13 mouse cellular contexts compared by ENCODE assay signal in genomic region chr9:78168864-78169263, GRCm38 (mm10). TPM values are rescaled to one million over a fixed set of nuclear protein-coding genes. Genes with fewer than 3 reads are reported as not detected.
A peak's percentile ranks its signal among the peaks of the same experiment; 100 is the strongest.
DNase-seq lines count a peak whose midpoint lies in the region; ATAC-seq and TF ChIP-seq lines count a peak whose summit lies in the region.
"Had no signal": no experiment of that assay in that cellular context is flagged by ENCODE, and none has a peak within 500 bp of the region (broad histone marks: within the 10 kb centered on the region; RNA-seq: fewer than 3 reads in every experiment).

No protein-coding gene starts in this region.

- peaks cover 5% of the 10 kb centered on the region; the same call in 1 of the 2 replicates for H3K4me1 ChIP-seq in heart, postnatal 0 days (ENCODE audit: control insufficient read depth, insufficient read depth)
- H3K4me1 ChIP-seq in lung, postnatal 0 days (ENCODE audit: insufficient read depth, low read depth, low read length) = no peaks in the 10 kb centered on the region
- H3K4me1 ChIP-seq in small intestine, adult 2 months (ENCODE audit: control insufficient read depth, insufficient read depth, insufficient read length, low read length) = no peaks in the 10 kb centered on the region
- H3K4me1 ChIP-seq: kidney, embryonic 15.5 days; limb, embryonic 15.5 days; neural tube, embryonic 15.5 days had no signal

- TF ChIP-seq CTCF in heart, postnatal 0 days (IDR thresholded peaks at IDR 0.05; ENCODE audit: low read depth) = peak; percentile 49
- TF ChIP-seq CTCF in lung, postnatal 0 days (IDR thresholded peaks at IDR 0.05) = peak; percentile 51; the same call in 1 of the 2 replicates
- peak; percentile 50; the same call in 1 of the 2 replicates for TF ChIP-seq CTCF in small intestine, adult 2 months (IDR thresholded peaks at IDR 0.05; ENCODE audit: extremely low read depth, insufficient read length, insufficient replicate concordance, low read depth, low read length)

- H3K4me2 ChIP-seq in heart, postnatal 0 days (ENCODE audit: low read depth, low read length) = no peak overlapping the region
- H3K4me2 ChIP-seq in lung, postnatal 0 days (replicated peaks; ENCODE audit: low read depth, low read length) = no peak overlapping the region
- H3K4me2 ChIP-seq: kidney, embryonic 15.5 days; limb, embryonic 15.5 days; neural tube, embryonic 15.5 days had no signal

- peaks cover 3% of the 10 kb centered on the region; the same call in 1 of the 2 replicates for H3K9me3 ChIP-seq in heart, postnatal 0 days (replicated peaks; ENCODE audit: control insufficient read depth, low read length)
- no peaks in the 10 kb centered on the region for H3K9me3 ChIP-seq in lung, postnatal 0 days (ENCODE audit: low read length)
- H3K9me3 ChIP-seq: kidney, embryonic 15.5 days; limb, embryonic 15.5 days; neural tube, embryonic 15.5 days had no signal

- TF ChIP-seq POLR2A in small intestine, adult 2 months (IDR thresholded peaks at IDR 0.05; ENCODE audit: low read depth, low read length) = no peak

- no peaks in the 10 kb centered on the region for H3K27me3 ChIP-seq in heart, postnatal 0 days (ENCODE audit: control insufficient read depth, insufficient read depth, low read length)
- H3K27me3 ChIP-seq in lung, postnatal 0 days (replicated peaks; ENCODE audit: insufficient read depth, low read length) = no peaks in the 10 kb centered on the region
- H3K27me3 ChIP-seq in small intestine, adult 2 months (ENCODE audit: control insufficient read depth, insufficient read depth, low read length) = no peaks in the 10 kb centered on the region
- H3K27me3 ChIP-seq: kidney, embryonic 15.5 days; limb, embryonic 15.5 days; neural tube, embryonic 15.5 days had no signal

- no peak overlapping the region for H3K27ac ChIP-seq in heart, postnatal 0 days (ENCODE audit: low read depth)
- no peak overlapping the region for H3K27ac ChIP-seq in lung, postnatal 0 days (ENCODE audit: low read length)
- H3K27ac ChIP-seq in small intestine, adult 2 months (ENCODE audit: insufficient read depth, low read depth, low read length) = no peak overlapping the region
- H3K27ac ChIP-seq: kidney, embryonic 15.5 days; limb, embryonic 15.5 days; neural tube, embryonic 15.5 days had no signal

- 90% methylated on average over 6 of the region's 6 CpGs for WGBS in heart, postnatal 0 days
- WGBS in lung, postnatal 0 days = 91% methylated on average over 6 of the region's 6 CpGs
- WGBS in small intestine, adult 2 months = 91% methylated on average over 6 of the region's 6 CpGs

- peaks cover 30% of the 10 kb centered on the region for H3K36me3 ChIP-seq in heart, postnatal 0 days (replicated peaks; ENCODE audit: control insufficient read depth, insufficient read depth, low read length)
- H3K36me3 ChIP-seq in lung, postnatal 0 days (ENCODE audit: insufficient read depth, low read length) = peaks cover 10% of the 10 kb centered on the region; the same call in 1 of the 2 replicates
- H3K36me3 ChIP-seq in small intestine, adult 2 months (ENCODE audit: control insufficient read depth, insufficient read depth, low read length) = peaks cover 28% of the 10 kb centered on the region

- DNase-seq in heart, postnatal 0 days (ENCODE audit: low spot score) = no peak
- no peak for DNase-seq in heart, adult 18-20 months
- peak; percentile 29 for DNase-seq in lung, postnatal 0 days (ENCODE audit: low spot score)
- no peak for DNase-seq in lung, postnatal 36 days
- DNase-seq in R1 (ENCODE audit: low read depth, low spot score) = peak; percentile 81
- no peak for DNase-seq in thymus, postnatal 25 days
- no peak for DNase-seq in kidney, adult 11 months
- DNase-seq: layer of hippocampus, postnatal 36 days had no signal

- H3K9ac ChIP-seq in heart, postnatal 0 days (replicated peaks; ENCODE audit: low read depth, low read length) = no peak overlapping the region
- no peak overlapping the region for H3K9ac ChIP-seq in lung, postnatal 0 days (replicated peaks; ENCODE audit: low read depth)
- H3K9ac ChIP-seq: kidney, embryonic 15.5 days; limb, embryonic 15.5 days; neural tube, embryonic 15.5 days had no signal

- ATAC-seq in heart, postnatal 0 days (ENCODE audit: insufficient read depth, low read depth) = no peak
- no peak for ATAC-seq in lung, postnatal 0 days
- ATAC-seq: midbrain, embryonic 16.5 days had no signal

- no peak overlapping the region for H3K4me3 ChIP-seq in heart, postnatal 0 days (ENCODE audit: low read depth, low read length)
- H3K4me3 ChIP-seq in lung, postnatal 0 days (ENCODE audit: low read depth, low read length) = no peak overlapping the region
- H3K4me3 ChIP-seq in small intestine, adult 2 months (ENCODE audit: low read depth, low read length) = no peak overlapping the region
- H3K4me3 ChIP-seq: kidney, embryonic 15.5 days; limb, embryonic 15.5 days; neural tube, embryonic 15.5 days had no signal

- no peak for TF ChIP-seq EP300 in heart, postnatal 0 days (IDR thresholded peaks at IDR 0.05; ENCODE audit: low read depth)
- no peak for TF ChIP-seq EP300 in lung, postnatal 0 days (IDR thresholded peaks at IDR 0.05)

RNA-seq across cellular contexts. Expression of gene Gsta4, which starts 13.7 kb away (rescaled TPM):
- 59.8 and 81.1 TPM in 2 replicates for total RNA-seq in heart, postnatal 0 days (2014; rRNA removed; ENCODE audit: low replicate concordance)
- 124 and 134 TPM in 2 replicates for polyA plus RNA-seq in heart, postnatal 0 days (2015; fragmentation: Nextera tagmentation; extraction: Ambion mirVana)
- total RNA-seq in heart, adult 18-20 months (2021) = 100 to 1,000 TPM; 125 to 127 TPM
- 107 and 112 TPM in 2 replicates for polyA plus RNA-seq in lung, postnatal 0 days (2015; fragmentation: Nextera tagmentation; extraction: Ambion mirVana)
- polyA plus RNA-seq in small intestine, adult 2 months (2012; rRNA removed) = 6.3 and 66.9 TPM in 2 replicates

RNA-seq across cellular contexts. Expression of gene Ick, which starts 59.9 kb away (rescaled TPM):
- total RNA-seq in heart, postnatal 0 days (2014; rRNA removed; ENCODE audit: low replicate concordance) = 10.4 and 11.4 TPM in 2 replicates
- polyA plus RNA-seq in heart, postnatal 0 days (2015; fragmentation: Nextera tagmentation; extraction: Ambion mirVana) = 13.5 and 13.8 TPM in 2 replicates
- 10 to 100 TPM; 10.7 to 12.2 TPM for total RNA-seq in heart, adult 18-20 months (2021)
- polyA plus RNA-seq in lung, postnatal 0 days (2015; fragmentation: Nextera tagmentation; extraction: Ambion mirVana) = 19.3 and 23.0 TPM in 2 replicates
- polyA plus RNA-seq in small intestine, adult 2 months (2012; rRNA removed) = 8.4 and 19.8 TPM in 2 replicates

RNA-seq across cellular contexts. Expression of gene Fbxo9, which starts 60.0 kb away (rescaled TPM):
- total RNA-seq in heart, postnatal 0 days (2014; rRNA removed; ENCODE audit: low replicate concordance) = 67.5 and 102 TPM in 2 replicates
- polyA plus RNA-seq in heart, postnatal 0 days (2015; fragmentation: Nextera tagmentation; extraction: Ambion mirVana) = 57.2 and 60.4 TPM in 2 replicates
- 10 to 100 TPM; 32.0 to 33.2 TPM for total RNA-seq in heart, adult 18-20 months (2021)
- polyA plus RNA-seq in lung, postnatal 0 days (2015; fragmentation: Nextera tagmentation; extraction: Ambion mirVana) = 55.1 and 59.9 TPM in 2 replicates
- 54.1 and 74.3 TPM in 2 replicates for polyA plus RNA-seq in small intestine, adult 2 months (2012; rRNA removed)

Comparison
In these comparisons a context has a peak if more than half of its experiments do, and no peak if none do; other contexts are left out.
1. DNase-seq: peak in lung, postnatal 0 days (single experiment) and R1 (single experiment); none in heart, postnatal 0 days (single experiment), heart, adult 18-20 months (0 of 2), lung, postnatal 36 days (single experiment), thymus, postnatal 25 days (single experiment) and kidney, adult 11 months (single experiment).
2. Peak in every context shown above with its lines, with median percentiles within 50 percentile points of each other: CTCF ChIP-seq.